Mouse (Mus musculus): ENCODE results near the gene Gm35549. TPM values are rescaled to one million over a fixed set of nuclear protein-coding genes. Genes with fewer than 3 reads are reported as not detected.

Gene Gm35549
- polyA plus RNA-seq, 1 experiment, result not detected

DNA sequence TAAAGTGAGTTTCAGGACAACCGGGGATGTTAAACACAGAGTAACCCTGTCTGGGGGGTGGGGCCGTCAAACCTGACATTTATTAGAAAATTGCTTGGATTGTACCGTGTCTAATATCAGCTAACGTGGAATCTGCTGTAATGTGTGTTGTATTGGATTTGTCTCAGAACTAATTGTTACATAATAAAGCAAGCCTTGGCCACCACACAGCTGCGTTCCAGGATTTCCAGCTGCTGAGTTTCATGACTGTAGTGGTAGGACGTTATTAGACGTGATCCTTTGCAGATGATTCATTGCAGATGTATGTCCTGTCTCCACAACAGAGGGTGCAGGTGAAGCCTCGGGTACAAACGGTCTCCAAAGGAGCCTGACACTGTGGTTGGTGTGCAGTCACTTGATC, 7.7 kb downstream of the Gm35549 start:
- no peak for DNase-seq (ENCODE audit: low read depth, low spot score)
- WGBS, result 24% methylated on average over 9 of the region's 9 CpGs

DNA sequence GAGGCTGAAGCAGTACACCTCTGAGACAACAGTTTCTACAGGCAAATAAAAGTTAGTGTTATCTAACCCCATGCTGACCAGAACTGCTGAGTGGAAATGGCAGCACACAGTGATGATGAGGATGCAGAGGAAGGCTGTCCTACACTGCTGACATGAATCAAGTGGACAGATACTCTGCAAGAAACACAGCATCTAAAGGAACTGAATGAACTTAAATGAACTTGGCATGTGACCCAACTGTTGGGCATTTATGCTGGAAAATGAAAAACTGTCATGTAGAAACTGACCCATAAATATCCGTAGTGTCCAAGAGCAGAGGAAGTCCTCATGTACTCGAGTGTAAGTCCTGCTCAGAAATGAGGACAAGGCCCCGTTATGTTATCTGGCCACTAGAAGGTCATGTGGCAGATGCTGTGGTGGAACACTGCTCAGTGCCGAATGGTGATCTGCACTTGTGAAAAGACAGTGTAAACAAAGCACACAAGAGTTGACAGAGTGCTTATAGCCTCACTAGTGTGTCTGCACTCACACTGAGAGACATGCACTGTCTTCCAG, 13.9 kb downstream of the Gm35549 start:
- no peak for DNase-seq (ENCODE audit: low read depth, low spot score)
- WGBS, result 70% methylated on average over 4 of the region's 4 CpGs

DNA sequence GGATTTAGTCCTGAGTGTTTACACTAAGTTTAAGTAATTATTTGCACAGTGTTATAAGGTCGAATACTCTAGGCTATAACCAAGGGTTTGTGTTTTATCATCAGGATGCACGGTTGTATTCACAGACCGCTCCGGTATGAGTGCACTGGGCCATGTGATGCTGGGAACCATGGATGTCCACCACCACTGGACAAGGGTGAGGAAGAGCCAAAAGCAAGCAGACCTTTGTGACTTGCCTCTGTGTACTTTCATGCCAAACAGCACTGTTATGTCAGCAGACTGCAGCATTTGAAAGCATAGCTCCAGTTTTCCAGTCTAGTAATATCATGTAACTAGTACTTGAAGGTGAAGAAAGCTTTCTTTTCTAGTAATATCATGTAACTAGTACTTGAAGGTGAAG, 17.1 kb downstream of the Gm35549 start:
- no peak for DNase-seq (ENCODE audit: low read depth, low spot score)

DNA sequence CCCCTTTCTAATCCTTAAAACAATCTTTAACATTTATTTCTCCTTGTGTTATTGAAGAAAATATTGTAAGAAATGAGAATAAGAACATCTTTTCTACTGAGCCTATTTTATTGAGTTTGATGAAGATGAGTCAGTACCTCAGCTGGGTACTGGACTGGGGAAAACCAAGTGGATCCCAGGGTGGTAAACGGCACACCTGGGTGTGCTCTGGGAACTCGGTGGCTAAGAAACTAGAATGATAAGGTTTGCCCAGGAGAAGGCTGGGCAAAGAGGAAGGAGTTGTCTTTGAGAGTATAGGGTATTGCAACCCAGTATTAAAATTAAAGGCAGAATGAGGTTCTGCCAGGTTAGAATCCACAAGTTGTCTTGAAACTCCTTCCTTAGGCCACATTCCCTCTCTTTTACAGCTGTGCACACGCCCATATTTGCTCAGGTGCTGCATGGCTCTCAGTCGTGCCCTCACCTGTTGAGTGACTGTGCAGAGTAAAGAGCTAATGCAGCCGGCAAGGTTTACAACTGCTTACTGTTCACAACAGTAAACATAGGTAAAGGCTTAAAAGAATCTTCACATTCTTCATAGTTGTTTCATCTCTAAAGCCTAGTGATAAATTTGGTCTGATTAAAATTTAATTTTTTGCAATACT, 20.3 kb downstream of the Gm35549 start:
- WGBS, result 28% methylated on average over 5 of the region's 5 CpGs
- DNase-seq (ENCODE audit: low read depth, low spot score), result peak; percentile 67

More for the DNA sequence above, 17.1 kb downstream of the Gm35549 start:
- WGBS, result 52% methylated on average over 4 of the region's 4 CpGs

DNA sequence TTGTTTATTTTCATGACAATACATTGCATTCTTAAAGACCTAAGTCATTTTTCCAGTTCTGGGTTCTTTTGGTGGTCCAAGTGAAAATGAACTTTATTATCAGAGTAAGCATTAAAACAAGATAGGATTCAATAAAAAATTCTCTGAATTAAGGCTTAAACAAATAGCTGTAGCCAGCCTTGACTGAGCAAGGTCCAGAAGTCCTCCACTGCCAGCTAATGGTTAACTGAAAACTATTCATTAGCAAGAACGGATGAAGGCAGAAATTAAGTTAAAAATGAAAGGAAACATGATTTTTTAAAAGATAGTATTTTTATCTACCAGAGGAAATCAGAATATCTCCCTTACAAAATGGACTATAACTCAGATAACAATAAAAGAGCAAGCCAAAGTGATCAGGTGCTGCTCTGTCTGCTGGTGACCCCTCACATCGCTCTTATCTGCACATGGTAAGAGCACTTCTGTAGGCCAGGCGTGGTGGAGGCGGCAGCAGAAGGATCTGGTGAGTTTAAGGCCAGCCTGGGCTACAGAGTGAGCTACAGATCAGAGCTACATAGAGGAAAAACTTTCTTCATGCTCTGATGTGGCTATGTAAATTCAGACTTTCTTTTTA, 28.5 kb downstream of the Gm35549 start:
- 50% methylated on average over 4 of the region's 4 CpGs for WGBS
- no peak for DNase-seq (ENCODE audit: low read depth, low spot score)

DNA sequence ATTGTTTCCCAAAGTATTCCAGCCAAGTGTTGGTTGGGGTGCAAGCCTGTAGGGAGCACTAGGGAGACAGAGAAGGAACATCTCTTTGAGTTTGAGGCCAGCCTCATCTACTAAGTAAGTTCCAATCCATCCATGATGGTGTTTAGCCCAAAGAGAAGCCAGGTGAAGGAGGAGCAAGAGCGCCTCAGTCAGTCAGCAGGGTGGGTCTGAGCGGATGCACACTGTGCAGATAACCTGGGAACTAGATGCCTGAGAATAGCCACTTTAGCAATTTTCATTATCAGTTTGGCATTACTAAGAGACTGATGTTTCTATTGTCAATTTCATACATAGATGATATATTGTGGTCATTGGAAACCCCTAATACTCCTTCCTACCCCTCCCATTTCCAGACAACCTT, 29.1 kb downstream of the Gm35549 start:
- WGBS, result 93% methylated on average over 2 of the region's 2 CpGs
- DNase-seq (ENCODE audit: low read depth, low spot score), result no peak

DNA sequence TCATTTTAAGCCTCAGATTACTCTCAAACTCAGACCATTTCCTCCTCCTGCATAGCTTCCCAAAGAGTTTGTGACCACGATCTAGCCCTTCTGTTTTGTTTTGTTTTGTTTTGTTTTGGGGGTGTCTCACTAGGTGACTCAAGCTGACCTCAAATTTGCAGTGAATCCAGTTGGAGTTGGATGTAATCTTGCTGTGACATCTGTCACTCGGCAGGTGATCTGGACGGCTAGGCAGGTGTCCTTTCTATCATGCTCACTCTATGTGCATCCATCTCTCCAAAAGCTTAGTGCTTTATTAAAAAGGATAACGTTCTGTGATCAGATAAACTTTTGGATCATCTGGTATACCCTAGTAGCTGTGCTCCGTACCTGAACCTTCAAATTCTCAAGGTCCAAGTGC, 31.4 kb downstream of the Gm35549 start:
- 90% methylated on average over 5 of the region's 5 CpGs for WGBS
- no peak for DNase-seq (ENCODE audit: low read depth, low spot score)

DNA sequence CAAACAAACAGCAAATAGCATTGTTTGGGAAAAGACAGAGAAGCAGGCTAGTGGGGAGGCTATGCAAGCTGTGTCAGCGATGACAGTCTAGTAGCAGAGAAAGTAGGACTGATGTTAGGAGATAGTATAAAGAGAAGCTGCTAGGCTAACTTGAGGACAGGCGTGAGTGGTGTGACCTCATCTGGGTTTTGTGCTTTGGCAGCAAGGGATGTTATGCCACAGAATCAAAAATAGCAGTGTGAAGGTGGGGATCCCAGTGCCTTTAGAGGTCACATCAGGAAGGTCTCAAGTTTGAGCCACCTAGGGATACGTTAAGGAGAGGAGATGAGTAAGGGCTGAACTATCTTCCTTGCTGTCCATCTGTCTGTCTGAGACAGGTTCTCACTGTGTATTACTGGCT, 33.6 kb downstream of the Gm35549 start:
- WGBS, result 91% methylated on average over 3 of the region's 3 CpGs
- no peak for DNase-seq (ENCODE audit: low read depth, low spot score)

DNA sequence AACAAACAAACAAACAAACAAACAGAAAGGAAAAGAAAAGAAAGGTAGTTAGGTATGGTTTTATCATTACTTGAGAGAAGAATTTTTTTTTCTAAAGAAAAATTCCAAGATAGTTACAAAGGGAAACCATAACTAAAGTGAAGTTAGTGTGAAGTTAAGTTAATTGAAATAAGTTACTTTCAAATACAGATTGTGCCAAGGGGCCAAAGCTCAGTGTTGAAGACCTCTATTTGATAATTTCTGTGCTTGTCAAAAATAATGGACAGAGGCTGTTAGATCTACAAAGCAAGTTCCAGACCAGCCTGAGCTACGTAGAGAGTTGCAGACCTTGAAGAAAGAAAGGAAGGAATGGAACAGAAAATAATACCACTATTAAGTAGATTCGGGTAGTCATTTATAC, 36.6 kb downstream of the Gm35549 start:
- WGBS, result 92% methylated on average over 2 of the region's 2 CpGs
- no peak for DNase-seq (ENCODE audit: low read depth, low spot score)

DNA sequence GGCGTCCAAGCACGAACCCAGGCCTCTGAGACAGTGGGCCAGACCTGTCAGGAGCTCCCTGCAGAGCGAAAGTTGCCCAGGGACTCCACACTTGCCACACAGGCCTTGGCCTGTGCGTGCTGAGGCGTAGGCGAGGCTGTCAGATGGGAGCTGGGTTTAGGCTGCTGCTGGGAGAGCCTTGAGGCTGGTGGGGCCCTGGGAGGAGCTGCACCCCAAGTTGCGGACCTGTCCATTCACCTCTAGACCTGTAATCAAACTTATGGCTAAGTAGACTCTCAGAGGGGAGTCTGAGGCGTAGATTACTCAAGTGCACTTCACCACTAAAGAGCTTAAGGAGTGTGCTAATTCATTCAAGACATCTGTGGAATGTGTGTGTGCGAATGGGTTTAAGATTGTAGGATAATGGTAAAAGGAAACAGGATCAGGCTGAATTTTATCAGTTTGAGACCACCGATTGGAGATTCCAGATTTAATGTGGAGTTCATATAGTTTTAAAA, 37.9 kb downstream of the Gm35549 start:
- DNase-seq (ENCODE audit: low read depth, low spot score), result peak; percentile 13
- 10% methylated on average over 10 of the region's 10 CpGs for WGBS

DNA sequence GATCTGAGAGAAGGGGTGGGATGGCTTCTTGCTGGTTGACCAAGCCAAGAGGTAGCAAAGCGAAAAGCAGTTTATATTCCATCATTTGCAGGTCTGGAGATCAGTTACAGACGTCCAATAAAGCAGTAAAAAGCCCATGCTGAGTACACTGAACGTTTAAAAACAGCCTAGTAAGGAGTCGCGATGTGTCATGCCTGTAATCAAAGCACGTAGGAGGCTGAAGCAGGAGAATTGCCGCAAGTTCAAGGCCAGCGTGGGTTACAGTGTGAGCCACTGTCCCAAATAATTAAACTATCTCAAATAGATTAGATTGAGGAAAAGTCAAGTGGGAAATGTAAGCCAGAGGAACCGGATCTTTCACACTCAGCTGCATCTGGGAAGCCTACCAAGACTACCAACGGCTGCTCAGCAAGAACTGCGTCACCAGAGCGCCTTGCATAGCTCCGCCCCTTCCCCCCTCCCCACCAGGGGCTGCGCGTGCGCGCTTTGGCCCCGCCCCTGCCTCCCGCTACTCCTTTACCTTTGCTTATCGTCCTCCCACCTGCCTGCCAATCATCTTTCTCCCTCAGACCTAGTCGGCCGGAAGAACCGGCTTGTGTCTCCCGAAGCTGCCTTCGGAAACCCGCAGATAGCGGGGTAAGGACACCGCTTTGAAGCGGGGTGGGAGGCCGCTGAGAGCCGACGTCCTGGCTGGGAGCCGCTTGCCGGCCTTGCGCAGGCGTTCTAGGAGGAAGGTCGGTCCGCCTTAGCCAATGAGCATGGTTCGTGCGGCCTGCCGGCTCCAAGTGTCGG, 38.6 kb downstream of the Gm35549 start, which contains the start of gene Tcaim:
Gene Tcaim, plus strand, starts transcription at position 487 of the 792 bp plus-strand sequence.
- WGBS, result 3% methylated on average over 42 of the region's 42 CpGs
- peak; percentile 68 for DNase-seq (ENCODE audit: low read depth, low spot score)

DNA sequence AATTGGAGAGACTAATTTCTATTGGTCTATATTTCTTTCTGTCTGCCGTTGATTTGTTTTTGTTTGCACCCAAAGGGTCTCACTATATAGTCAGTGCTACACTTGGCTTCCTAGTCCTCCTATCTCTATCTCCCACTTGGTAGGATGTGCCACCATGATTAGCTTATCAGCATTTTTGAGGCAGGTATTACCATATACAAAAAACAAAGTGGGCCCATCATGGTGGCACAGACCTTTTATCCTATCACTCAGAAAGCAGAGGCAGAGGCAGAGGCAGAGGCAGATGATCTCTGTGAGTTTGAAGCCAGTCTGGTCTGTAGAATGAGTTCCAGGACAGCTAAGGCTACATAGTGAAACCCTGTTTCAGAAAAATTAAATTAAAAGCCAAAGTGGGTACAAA, 57.3 kb downstream of the Gm35549 start:
- no peak for DNase-seq (ENCODE audit: low read depth, low spot score)
- WGBS, result 90% methylated on average over 1 of the region's 1 CpGs

DNA sequence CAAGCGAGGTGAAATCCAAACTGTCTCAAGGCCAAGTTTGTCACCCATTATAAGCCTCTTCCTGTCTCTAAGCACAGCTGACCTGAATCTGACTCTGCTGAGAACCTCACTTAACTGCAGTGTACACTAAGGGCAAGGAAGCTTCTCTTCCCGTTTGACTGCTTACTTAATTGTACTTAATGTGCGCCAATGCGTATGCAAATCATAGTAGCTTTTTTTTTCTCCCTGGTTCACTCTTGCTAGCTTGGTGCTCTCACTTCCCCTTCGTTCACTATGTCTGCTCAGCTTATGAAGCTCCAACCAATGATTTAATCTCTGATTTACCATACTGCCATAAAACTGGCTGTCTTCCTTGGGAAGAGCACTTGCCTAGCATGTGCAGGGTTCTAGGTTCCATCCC, 58.6 kb downstream of the Gm35549 start:
- DNase-seq (ENCODE audit: low read depth, low spot score), result no peak
- WGBS, result 51% methylated on average over 5 of the region's 5 CpGs

Other genes starting within 250 kb of the Gm35549 start
- not detected in 2 replicates for gene Topaz1, start 96.7 kb downstream of the Gm35549 start, polyA plus RNA-seq (2012; rRNA removed)
- 2.0 and 2.2 TPM in 2 replicates for gene Tcaim, start 38.5 kb downstream of the Gm35549 start, polyA plus RNA-seq (2012; rRNA removed)
- gene Zfp445, start 22.0 kb upstream of the Gm35549 start, polyA plus RNA-seq (2012; rRNA removed), result 9.4 and 26.9 TPM in 2 replicates
- gene Zkscan7, start 41.6 kb upstream of the Gm35549 start, polyA plus RNA-seq (2012; rRNA removed), result 1.7 and 3.0 TPM in 2 replicates
- gene Zfp105, start 79.0 kb upstream of the Gm35549 start, polyA plus RNA-seq (2012; rRNA removed), result 0.40 and 0.52 TPM in 2 replicates
- gene 1110059G10Rik, start 107.0 kb upstream of the Gm35549 start, polyA plus RNA-seq (2012; rRNA removed), result 2.5 and 3.4 TPM in 2 replicates
- 4.5 and 13.9 TPM in 2 replicates for gene Kif15, start 107.0 kb upstream of the Gm35549 start, polyA plus RNA-seq (2012; rRNA removed)
- 7.7 and 8.5 TPM in 2 replicates for gene Tmem42, start 177.3 kb upstream of the Gm35549 start, polyA plus RNA-seq (2012; rRNA removed)
- gene Tgm4, start 190.7 kb upstream of the Gm35549 start, polyA plus RNA-seq (2012; rRNA removed), result 0.04 and 0.05 TPM in 2 replicates